Mouse (Mus musculus): ENCODE measurements around the gene March6.

DNA sequence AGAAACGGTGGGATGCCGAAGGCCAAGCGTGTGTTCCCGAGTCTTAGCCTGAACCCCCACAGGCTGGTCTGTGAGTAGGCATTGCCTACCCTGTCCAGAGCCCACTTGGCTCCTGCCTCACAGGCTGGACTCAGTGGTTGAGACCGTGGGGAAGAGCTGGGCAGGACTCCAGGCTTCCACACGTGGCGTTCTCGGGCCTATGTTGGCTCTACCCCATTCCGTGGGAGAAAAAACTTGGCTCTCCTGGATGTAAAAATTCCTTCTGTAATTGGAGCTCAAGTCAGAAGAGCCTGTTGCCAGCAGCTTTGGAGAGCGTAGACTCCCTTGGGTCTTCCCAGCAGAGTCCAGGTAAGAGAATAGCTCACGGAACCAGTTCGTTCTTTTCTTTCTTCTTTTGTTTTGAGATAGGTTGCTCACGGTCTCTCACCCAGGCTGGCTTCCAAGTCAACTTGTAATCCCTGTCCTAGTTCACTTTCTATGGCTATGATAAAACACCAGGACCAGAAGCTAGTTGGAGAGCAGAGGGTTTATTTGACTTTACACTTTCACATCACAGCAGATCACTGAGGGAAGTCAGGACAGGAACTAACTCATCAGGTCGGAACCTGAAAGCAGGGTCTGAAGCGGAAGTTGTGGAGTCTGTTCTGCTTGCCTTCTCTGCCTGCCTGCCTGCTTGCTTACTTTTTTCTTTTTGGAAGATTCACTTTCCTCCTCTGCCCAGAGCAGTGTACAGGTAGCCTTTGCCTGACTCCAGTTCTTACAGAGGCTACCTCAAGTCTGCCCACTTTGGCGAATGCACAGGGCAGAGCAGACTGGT, 41.3 kb upstream of the March6 start:
- TF ChIP-seq CTCF (conservative IDR thresholded peaks at IDR 0.05; ENCODE audit: insufficient read depth, insufficient read length, low read depth, low read length) (no peak), POLR2A (IDR thresholded peaks at IDR 0.05; ENCODE audit: low read depth, low read length) (no peak)

Data from kidney, adult 2 months (tissue).